Mouse (Mus musculus) frontal cortex, adult 2 months (tissue): ENCODE data around the gene Ube2e2. TPM values are rescaled to one million over a fixed set of nuclear protein-coding genes. Genes with fewer than 3 reads are reported as not detected.

Source experiments
- DNase-seq, 2 experiments: peaks; one replicate each; pipeline ENCODE4 v3.0.0; 2022; ENCODE audit warnings: low spot score in 1 of 2; ENCODE audit errors: extremely low spot score in 1 of 2
- polyA plus RNA-seq: library from polyadenylated mRNA; depleted of rRNA; stranded (reverse); fragments of >200 nt; gene quantifications from 2 replicates; pipeline ENCODE4 v1.2.3, GENCODE M21; 2012; rRNA removed

Ube2e2 gene
- 134 and 142 TPM in 2 replicates for polyA plus RNA-seq

DNA sequence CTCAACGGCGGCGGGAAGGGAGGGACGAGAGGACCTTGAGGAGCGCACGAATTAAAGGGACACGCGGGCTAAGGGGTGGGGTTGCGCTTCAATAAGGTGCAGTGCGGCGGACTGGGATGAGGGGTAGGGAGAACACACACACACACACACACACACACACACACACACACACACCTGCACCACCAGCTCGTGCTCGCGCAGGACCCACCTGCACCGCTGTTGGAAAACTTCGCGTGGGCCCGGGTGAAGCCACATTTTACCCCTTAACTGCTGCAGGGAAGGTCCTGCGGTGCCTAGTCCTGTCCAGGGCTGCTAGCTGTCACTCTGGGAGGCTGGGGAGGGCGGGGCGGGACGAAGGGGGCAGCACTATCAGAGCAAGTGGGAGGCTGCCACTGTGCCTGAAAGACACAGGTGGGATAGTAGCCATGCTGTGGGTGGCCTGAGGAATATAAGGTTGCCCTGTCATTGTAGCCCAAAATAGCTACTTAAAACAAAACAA is at the start of gene Ube2e2:
Ube2e2 (minus strand) TSS at position 321 of the 499 bp plus-strand sequence.
- DNase-seq: no peak

DNA sequence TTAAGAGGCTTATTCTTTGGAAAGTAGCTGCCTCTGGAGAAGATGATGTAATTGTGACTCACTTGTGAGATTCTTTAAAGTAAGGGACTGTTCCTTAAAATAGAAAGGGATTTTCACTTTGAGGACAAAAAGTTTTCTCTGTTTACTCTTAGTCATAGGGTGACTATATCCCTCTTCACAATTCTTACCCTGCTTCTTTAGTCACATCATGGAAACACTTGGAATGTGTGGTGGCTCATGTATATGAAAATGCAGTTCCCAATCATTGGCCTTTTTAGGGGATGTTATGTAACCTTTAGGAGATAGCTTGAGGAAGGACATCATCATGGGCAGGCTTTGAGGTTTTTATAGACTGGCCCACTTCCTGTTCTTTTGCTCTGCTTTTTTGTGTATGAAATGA is 46.0 kb upstream of the Ube2e2 start:
- peak in 1 of 2 experiments; percentile 42 for DNase-seq

DNA sequence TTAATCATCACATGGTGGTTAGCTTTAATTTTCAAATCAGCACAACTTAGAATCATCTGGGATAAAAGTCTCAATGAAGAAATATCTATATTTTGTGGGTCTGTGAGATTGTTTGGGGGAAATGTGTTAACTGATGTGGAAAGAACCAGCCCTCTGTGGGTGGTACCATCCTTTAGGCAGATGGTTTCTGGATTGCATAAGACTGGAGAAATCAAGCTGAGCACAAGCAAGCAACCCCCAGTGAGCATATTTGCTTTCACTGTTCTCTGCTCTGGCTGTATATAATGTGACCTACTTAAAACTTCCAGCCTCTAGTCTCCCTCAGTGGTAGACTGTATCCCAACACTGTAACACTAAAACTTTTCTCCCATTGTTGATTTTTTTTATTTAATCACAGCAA is 9.5 kb upstream of the Ube2e2 start:
- DNase-seq: peak in 1 of 2 experiments; percentile 40

DNA sequence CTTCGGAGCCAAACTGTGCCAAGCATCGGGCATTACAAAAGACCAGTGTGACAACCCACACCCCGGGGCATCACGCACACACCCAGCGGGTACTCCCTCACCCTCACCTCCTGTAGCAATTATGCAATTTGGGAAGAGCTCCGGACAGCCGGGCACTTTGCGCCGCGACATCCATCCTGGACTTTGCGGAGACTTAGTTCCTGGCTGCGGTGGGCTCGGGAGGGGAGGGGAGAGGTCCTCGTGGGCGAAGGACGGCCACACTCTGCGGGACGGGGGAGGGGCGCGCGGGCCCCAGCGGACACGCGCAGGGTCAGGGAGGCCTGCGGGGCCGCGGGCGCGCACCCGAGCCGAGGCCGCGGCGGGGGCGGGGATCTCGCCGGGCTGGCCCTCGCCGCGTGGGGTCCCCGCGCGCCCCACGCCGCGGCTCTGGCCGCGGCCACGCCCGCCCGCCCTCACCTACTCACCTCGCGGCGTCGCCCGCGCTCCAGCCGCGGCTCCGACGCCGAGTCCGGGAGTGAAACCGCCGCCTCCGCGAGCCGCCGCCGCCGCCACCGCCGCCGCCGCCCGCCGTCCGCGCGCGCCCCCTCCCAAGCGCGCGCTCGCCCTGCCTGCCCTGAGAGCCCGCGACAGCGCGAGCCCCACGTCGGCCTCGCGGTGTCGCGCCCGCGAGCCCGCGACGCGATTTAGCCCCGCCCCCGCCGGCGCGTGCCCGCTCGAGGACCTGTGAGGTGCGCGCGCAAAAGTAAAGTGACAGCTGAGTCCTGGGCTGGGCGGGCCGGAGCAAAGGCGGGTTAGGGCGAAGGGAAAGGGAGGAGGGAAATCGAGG is 733 bp downstream of the Ube2e2 start:
- DNase-seq: peak; percentile 58 to 87

DNA sequence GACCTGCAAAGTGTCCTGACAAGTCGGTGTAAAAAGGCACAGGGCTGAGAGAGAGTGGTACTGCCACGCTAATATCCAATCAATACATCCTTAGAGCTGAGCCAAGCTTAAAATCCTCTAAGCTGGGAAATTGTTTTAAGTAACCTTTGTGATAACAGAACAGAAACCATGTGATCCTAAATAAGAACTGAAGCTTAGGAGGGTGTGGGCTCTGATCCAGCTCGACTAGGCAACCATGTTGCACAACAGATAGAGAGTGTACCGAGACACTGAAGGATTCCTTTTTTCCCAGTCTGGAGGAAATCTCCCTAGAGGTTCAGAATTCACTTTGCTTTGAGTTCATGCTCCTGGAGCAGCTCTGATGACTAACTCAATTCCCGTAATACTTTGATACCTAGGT is 4.5 kb downstream of the Ube2e2 start:
- DNase-seq: no peak

DNA sequence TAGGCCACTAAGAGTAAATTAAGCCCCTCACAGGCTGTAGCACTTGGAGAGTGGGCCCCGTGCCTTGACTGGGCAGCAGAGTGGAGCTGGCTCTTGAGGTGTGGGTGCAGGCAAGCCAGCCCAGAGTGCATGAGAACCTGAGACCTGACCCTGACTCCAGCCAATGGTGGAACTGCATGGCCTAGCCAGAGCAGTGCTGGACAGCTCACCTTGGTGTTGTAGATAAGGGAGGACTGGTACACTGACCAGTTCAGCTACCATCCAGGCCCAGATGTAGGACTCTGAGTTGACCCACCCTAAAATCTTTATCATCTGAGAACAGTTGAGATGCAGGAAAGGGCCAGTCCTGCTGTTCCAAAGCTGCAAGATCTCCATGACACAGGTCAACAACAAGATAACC is 11.6 kb downstream of the Ube2e2 start:
- no peak for DNase-seq

DNA sequence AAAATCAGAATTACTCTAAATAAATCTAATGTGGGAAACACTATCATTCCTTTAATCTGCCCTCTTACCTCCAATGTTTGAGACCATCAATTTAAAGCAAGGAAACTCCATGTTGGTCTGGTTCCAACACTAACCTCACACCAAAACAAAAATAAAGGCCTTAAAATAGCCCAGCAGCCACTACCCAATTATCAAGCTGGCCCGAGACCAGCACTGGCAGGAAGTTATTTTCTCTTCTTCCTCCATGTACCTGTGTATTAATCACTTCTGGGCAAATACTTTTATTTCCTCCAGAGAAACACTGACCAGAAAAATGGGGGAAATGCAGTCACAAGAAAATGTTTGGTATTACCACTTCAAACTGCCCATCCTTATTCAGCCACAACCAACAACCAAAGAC is 23.4 kb downstream of the Ube2e2 start:
- no peak for DNase-seq

DNA sequence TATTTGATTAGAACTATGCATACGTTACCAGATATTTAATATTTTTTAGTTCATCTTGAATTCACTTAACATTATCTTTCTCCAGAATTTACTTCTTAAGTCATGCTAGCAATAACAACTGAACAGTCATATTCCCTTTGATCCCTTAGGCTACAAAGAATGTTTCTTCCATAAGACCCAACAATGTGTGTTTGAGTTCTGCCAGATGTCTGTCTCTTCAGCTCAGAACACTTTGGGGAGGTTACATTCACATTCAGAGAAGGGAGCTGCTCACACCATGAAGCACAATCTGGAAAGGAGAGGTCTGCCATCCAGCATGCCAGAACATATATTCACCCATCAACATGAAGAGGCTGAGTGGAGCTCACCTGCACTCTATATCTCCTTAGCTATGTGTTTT is 65.4 kb downstream of the Ube2e2 start:
- no peak for DNase-seq

DNA sequence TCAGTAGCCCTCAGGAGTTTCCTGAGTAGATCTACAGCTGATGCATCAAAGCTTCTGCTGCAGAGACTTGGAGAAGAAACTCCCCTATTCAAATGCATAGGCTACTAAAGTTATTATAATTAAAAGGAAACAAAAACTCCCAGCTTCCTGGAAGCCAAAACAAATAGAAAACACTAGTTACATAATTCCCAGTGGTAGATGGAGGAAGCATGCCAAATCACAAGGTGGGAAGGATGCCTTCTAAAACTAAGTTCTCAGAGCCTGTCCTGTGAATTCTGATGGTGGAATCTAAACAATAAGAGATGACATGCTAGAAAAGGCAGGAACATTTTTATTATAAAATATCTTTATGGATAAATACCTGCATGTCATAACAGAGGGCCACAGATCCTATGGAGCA is 67.3 kb downstream of the Ube2e2 start:
- DNase-seq: no peak

DNA sequence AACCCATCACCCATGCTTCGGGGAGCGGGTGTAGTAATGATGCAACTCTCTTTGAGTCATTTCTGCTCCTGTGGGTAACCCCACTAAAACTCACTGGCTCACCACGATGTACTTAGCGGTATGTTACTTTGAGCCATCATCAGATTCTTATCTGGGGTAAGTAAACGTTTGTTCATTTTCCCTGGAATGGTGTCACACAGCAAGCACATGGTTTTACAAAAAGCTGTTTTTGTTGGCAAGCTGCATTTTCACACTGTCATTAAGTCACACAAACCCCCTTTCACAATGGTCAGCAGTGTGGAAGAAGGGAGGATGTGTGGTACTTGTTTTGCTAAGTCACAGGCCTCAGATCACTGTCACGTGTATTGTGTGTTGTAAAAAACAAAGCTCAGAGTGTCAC is 73.4 kb downstream of the Ube2e2 start:
- peak in 1 of 2 experiments; percentile 8 for DNase-seq

DNA sequence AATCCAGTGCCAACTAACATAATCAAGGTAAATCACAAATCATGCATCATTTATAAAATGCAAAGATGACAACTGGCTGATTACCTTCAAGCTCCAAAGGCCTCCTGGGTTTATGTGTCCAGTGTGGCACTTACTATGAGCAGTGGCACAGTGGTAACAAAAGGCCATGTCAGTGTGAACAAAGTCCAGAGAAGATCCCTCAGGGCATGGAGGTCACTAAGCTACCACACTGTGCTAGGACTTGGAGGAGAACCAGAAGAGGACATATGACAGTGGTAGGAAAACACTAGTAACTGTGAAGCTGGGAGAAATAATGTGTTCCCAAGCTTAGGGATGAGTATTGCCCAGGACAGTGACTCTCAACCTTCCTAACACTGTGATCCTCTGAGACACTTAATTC is 97.2 kb downstream of the Ube2e2 start:
- no peak for DNase-seq

DNA sequence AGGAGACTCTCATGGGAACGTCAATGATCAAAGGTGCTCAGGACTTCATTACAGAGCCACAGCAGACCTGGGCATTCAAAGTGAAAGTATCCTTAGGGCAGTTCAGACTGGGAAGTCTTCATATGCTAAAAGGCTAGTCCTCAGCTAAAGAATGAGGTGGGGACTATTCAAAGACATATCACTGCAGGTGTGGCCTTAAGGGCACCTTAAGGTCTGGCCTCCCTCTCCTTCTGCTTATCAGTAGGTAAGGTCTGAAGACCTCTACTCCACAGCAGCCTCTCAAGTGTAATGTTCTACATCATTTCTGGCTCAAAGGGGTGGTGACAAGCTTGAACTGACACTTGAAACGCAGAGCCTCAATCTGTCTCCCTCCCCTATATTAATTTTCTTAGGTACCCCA is 98.3 kb downstream of the Ube2e2 start:
- no peak for DNase-seq

DNA sequence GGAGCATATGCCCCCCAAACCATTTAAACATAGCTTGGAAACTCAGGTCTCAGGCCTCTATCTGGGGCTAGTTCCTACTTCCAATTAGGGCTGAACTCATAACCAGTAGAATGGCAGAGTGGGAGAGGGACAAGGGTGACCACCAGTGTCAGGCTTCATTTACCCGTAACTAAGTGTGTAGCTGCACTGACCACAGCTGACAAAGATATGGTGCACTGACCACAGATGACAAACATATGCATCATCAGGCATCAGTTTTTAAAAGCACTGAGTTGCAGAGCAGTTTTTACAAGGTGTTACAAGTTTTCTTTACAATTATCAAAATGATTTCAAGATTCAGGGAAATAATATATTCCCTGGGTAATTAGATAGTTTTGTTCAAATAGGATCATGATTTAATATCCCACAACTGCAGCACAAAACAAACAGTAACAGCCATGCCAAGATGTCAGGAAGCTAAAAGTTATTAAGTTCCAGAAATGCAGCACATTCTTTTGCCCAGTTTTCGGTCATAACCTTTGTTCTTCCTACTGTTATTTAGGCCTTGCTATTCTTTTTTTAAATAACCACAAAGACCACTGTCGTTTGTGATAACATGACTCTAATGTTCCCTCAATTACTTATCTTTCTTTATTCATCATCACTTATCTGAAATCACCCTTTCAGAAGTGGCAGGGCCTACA is 114.9 kb downstream of the Ube2e2 start:
- DNase-seq: no peak

DNA sequence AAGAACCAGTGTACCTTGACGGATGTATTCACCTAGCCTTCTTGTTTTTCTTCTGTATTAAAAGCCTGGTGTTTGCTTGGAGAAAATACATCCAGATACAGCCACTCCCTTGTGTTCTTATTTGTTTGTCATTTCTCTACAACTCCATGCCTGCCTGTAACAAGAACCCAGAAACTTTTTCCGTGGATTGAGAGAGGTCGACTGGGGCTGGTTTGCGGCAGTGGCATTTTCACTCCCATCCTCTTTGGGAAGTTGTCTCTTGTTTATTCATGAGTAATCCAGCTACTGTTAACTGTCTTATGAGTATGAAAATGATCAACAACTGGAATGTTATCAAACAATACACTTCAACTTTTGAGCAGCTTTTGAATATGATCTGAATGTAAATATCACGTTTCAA is 115.8 kb downstream of the Ube2e2 start:
- DNase-seq: no peak

DNA sequence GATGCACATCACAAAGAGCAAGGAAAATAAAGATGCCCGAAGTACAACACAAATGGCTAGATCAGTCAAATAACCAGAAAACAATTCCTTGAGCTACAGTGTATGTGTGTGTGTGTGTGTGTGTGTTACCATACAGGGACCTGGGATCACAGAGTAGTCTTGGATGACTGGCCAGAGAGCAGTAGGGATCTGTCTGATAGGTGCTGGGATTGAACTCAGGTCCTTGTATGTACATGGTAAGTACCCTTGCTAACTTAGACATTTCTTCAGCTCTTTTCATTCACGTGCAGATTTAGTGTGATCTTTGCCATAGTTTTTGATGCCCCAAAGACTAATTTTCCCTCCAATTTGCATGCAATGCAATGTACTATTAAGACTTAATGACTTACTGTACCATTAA is 117.9 kb downstream of the Ube2e2 start:
- DNase-seq: no peak

DNA sequence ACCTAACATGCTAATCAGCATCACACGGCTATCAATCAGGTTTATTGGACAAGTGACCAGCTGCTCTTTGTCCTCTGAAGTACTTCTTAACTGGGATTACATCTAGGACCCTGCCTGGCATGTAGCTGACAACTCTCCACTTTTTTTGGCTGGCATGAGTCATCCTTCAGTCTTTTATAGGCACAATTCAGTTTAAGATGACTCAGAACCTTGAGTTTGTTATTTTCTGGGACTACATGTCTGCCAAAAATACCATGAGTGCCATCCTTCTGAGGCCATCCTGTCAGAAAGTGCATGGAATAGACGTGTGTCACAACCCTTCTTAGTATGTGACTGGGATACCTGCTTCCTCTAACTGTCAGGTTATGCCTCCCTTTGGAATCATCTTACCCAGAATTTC is 120.3 kb downstream of the Ube2e2 start:
- DNase-seq: peak; percentile 25 to 66

DNA sequence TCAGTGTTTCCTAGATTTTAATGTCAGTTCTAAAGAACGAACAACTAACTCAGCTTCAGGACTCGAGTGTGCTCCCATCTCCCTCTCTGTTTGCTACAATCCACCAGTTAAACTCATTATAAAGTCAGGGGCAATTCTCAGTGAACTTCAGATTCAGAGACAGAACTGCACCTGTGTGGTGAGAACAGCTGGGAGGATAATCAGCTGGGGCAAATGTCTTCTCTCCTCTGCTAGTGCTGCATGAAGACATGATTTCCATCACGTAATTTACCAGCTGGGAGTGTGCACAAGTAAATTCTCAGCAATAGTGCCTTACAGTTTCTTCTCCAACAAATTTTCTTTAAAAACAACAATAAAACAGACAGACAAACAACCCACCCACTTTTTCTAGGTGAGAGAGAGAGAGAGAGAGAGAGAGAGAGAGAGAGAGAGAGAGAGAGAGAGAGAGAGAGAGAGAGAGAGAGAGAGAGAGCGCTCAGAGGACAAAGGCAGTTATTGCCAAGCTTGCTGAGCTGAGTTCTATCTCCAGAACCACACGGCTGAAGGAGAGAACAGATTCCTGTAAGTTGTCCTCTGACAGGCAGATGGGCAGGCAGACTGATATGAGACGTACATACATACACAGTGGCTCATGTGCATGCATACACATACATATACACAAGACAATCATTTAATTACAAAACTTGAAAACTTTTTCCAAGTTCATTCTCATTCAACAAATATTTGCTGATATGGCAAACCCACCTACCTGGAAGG is 134.3 kb downstream of the Ube2e2 start:
- DNase-seq: no peak

DNA sequence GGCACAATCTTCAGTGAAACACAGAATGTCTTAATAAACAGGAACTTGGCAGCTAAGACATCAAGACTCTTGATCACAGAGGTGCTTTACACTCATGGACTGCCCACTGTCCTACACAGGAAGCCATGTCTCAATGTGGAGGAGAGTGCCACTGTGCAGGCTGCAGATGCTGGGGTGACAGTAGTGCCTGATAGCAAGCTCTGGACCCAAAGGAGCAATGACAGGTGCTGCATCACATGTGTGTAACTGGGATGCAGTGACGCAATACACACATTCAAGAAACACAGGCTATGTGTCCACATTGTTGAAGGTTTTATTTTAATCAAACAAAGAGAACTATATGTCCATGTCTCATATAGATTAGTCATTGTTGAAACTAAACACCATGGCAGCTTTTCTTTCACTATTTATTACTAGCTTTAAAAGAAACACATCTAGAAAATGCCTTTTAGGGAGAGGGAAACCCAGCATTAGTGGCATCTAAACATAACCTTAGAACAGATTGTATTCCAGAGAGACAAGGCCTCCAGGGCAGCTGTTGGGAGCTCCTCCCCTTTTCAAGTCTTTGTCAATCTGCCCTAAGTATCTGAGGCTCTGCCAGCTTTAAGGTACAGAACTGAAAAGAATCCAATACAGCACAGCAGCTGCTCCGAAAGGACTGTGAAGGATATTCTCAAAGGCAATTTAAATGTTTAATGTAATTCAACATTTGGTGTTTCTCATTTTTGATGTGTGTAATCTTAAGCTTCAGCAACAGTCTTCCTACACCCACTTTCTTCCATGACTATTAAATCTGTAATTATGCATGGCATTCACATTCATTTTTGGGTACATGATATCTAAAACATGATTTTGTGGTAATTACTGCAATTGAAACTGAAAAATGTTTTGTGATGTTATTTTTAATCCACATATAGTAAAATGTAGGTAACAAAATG is 135.2 kb downstream of the Ube2e2 start:
- peak in 1 of 2 experiments; percentile 37 for DNase-seq

DNA sequence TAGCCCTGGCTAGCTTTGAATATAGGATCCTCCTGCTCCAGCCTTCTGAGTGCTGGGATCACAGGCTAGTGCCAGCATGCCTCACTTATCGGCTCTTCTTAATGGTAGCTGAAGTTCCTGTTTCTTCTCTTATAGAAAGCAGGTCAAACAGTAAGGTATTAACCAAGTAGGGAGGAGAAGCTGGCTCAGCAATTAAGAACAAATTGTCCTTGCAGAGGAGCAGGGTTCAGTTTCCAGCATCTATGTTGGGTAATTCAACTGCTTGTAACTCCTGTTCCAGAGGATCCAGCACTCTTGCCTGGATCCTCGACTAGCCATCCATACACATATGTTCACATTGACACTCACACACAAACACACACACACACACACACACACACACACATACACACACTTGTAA is 136.1 kb downstream of the Ube2e2 start:
- DNase-seq: no peak

DNA sequence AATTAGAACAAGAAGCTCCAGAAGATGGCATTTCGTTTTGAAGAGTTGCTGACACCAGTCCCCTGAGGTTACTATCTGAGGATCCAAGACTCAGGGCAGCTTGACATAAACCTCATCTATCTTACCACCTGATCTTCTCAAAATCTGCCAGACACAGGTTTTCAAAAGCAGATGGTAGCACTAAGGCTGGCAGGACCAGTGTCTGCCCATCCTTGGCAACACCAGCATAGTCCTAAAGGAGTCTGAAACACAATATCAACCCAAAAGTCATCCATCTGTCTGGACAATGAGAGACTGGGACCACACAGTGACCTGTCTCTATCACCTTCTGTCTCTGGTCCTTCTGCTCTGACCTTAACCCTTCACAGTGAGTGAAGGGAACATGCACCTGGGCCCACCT is 138.7 kb downstream of the Ube2e2 start:
- DNase-seq: no peak
